Mouse (Mus musculus) embryonic facial prominence, embryonic 15.5 days (tissue): ENCODE measurements around the gene Gm14180. TPM values are rescaled to one million over a fixed set of nuclear protein-coding genes. Genes with fewer than 3 reads are reported as not detected.
"Not testable (repeated sequence)": the region's sequence is repeated elsewhere in the genome, so short reads cannot be mapped to it uniquely, and the experiment has no call there.

ENCODE experiments used
- ATAC-seq: fragments of 200-750 bp; cut with Nextera tagmentation; 2 replicates; pipeline ENCODE4 v1.8.0; 2017; ENCODE audit warnings: low read depth, moderate TSS enrichment; ENCODE audit not compliant: insufficient number of reproducible peaks, low FRiP score, low TSS enrichment
- H3K27ac ChIP-seq: fragments of 300-500 bp; sonication (generic); replicated peaks from 2 replicates; pipeline ENCODE4 v1.5.1; 2015; ENCODE audit warnings: mild to moderate bottlenecking, inconsistent platforms
- H3K27me3 ChIP-seq: fragments of 300-500 bp; sonication (generic); 2 replicates; pipeline ENCODE4 v1.6.1; 2015; ENCODE audit warnings: inconsistent platforms
- H3K36me3 ChIP-seq: fragments of 300-500 bp; sonication (generic); 2 replicates; pipeline ENCODE4 v1.6.1; 2015; ENCODE audit warnings: mild to moderate bottlenecking, inconsistent platforms
- H3K4me1 ChIP-seq: fragments of 300-500 bp; sonication (generic); 2 replicates; pipeline ENCODE4 v1.6.1; 2015; ENCODE audit warnings: inconsistent platforms
- H3K4me2 ChIP-seq: fragments of 300-500 bp; sonication (generic); replicated peaks from 2 replicates; pipeline ENCODE4 v1.6.1; 2015; ENCODE audit warnings: mild to moderate bottlenecking, inconsistent platforms
- H3K4me3 ChIP-seq: fragments of 300-500 bp; sonication (generic); replicated peaks from 2 replicates; pipeline ENCODE4 v1.5.1; 2015; ENCODE audit warnings: mild to moderate bottlenecking, inconsistent platforms
- H3K9ac ChIP-seq: fragments of 300-500 bp; sonication (generic); 2 replicates; pipeline ENCODE4 v1.6.1; 2015; ENCODE audit warnings: inconsistent platforms
- H3K9me3 ChIP-seq: fragments of 300-500 bp; sonication (generic); replicated peaks from 2 replicates; pipeline ENCODE4 v1.6.1; 2016; ENCODE audit warnings: inconsistent platforms
- WGBS: fragments of 180-500 bp; shearing (Covaris S2); methylation state at CpG from one replicate; pipeline ENCODE4 v1.1.7; 2015; 5-methylcytosine and 5-hydroxymethylcytosine counted together
- polyA plus RNA-seq: library from polyadenylated mRNA; unstranded; fragments of >200 nt; fragmentation: Nextera tagmentation; extraction: Ambion mirVana; gene quantifications from 2 replicates; pipeline ENCODE4 v1.2.1, GENCODE M21; 2015

Gm14180 gene
- polyA plus RNA-seq, result not detected in 2 replicates

DNA sequence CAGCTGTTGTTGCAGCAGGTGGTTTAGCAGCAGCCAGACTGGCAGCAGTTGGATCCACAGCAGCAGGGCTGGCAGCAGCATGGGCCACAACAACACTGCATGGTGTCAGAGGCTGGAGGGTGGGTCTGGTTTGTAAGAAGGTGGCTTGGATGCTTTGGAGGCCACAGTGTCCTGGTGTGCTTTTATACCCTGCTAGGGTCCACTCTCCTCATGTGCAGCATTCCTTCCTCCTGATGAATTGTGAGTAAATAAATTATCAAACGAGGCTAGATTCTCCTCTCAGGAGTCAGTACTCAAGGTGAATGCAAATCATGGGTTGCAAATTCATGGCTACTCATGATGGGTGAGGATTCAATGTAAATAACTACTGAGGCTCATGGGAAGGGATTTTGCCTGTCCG, at the start of gene Gm14180:
Gene Gm14180, minus strand, starts transcription at position 101 of the 400 bp plus-strand sequence.
- Histone ChIP-seq H3K27ac (no peak within 1 kb of the TSS), H3K4me3 (no peak within 1 kb of the TSS), H3K9ac (no peak within 1 kb of the TSS), H3K27me3 (no peaks in the 10 kb centered on the region), H3K9me3 (no peaks in the 10 kb centered on the region), H3K4me1 (no peaks in the 10 kb centered on the region), H3K36me3 (no peaks in the 10 kb centered on the region), H3K4me2 (no peak within 1 kb of the TSS)
- ATAC-seq, result no peak
- WGBS, result 56% methylated on average over 2 of the region's 2 CpGs

DNA sequence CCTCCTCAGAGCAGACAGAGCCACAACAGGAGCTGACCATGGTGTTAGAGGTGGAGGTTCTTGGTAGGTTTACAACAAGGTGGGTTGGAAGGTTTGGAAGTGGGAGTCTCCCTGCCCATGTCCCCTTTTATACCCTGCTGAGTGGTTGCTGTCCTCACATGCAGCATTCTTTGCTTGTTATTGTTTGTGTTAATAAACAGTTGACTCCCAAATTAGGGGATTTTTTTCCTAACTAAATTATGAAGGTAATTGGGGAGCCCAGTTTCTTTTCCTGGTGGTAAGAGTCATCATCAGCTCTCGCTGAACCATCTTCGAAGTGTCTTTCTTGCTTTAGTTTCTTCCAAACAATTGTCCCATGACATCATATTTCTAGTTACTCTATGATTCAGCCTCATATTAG, 46.5 kb upstream of the Gm14180 start, which contains the start of gene Krtap4-8:
Gene Krtap4-8, minus strand, starts transcription at position 101 of the 400 bp plus-strand sequence.
- no peaks in the 10 kb centered on the region for H3K27me3 ChIP-seq
- H3K4me3 ChIP-seq, result no peak within 1 kb of the TSS
- no peaks in the 10 kb centered on the region for H3K9me3 ChIP-seq
- no peak within 1 kb of the TSS for H3K4me2 ChIP-seq
- WGBS, result 95% methylated on average over 2 of the region's 2 CpGs
- H3K27ac ChIP-seq, result no peak within 1 kb of the TSS
- H3K36me3 ChIP-seq, result no peaks in the 10 kb centered on the region
- ATAC-seq, result no peak
- no peaks in the 10 kb centered on the region for H3K4me1 ChIP-seq
- no peak within 1 kb of the TSS for H3K9ac ChIP-seq

DNA sequence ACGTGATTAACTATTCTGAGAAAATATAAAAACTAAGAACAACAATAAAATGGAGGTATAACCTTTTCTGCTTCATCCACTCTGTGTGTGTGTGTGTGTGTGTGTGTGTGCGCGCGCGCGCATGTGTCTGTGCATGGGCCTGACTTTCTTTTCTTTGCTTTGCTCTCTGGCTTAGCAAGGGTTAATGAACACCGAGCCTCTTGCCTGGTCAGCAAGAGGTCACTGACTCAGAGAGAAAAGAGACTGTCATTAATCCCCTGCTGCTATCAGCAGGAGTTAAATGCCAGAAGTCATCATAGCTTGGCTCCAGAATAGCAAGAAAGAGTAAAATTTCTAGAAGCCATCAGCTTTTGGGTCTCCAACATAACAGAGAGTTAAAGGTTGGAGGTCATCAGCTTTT, 44.3 kb upstream of the Gm14180 start:
- Histone ChIP-seq H3K4me1 (no peaks in the 10 kb centered on the region), H3K27me3 (no peaks in the 10 kb centered on the region), H3K9me3 (no peaks in the 10 kb centered on the region), H3K9ac (no peak overlapping the region), H3K4me2 (no peak overlapping the region), H3K27ac (no peak overlapping the region), H3K4me3 (no peak overlapping the region), H3K36me3 (no peaks in the 10 kb centered on the region)
- 67% methylated on average over 7 of the region's 7 CpGs for whole genome bisulfite sequencing
- ATAC-seq, result no peak

DNA sequence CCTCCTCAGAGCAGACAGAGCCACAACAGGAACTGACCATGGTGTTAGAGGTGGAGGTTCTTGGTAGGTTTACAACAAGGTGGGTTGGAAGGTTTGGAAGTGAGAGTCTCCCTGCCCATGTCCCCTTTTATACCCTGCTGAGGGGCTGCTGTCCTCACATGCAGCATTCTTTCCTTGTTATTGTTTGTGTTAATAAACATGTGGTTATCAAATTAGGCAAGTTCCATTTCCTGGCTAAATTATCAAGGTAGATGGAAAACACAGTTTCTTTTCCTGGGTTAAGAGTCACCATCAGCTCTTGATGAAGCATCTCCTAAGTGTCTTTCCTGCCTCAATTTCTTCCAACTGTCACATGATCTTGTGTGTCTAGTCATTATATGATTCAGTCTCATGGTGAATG, 38.7 kb upstream of the Gm14180 start, which contains the start of gene Gm11595:
Gene Gm11595, minus strand, starts transcription at position 101 of the 400 bp plus-strand sequence.
- not testable (repeated sequence) for H3K4me2 ChIP-seq, H3K4me1 ChIP-seq, H3K36me3 ChIP-seq, ATAC-seq, H3K27ac ChIP-seq, H3K4me3 ChIP-seq, H3K9me3 ChIP-seq, H3K27me3 ChIP-seq, H3K9ac ChIP-seq

DNA sequence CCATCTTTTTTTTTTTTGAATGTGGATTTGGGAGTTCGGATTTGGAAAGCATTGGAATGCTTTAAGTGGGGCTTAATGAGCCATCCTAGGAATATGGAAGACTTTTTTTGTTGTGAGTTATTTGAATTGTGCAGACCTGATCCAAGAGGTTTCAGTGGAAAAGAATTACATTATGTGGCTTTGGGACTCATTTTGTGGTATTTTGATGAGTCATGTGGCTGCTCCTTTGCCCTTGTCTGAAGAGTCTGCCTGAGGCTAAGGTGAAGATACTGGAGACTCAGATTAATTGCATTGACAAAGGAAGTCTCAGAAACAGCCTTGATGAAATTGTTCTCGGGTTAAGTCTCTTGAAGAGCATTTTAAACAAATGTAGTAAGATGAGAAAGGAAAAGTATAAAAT, 34.3 kb upstream of the Gm14180 start:
- Histone ChIP-seq H3K4me1 (no peaks in the 10 kb centered on the region), H3K9ac (no peak overlapping the region), H3K4me2 (no peak overlapping the region), H3K36me3 (no peaks in the 10 kb centered on the region), H3K27ac (no peak overlapping the region), H3K4me3 (no peak overlapping the region), H3K27me3 (no peaks in the 10 kb centered on the region), H3K9me3 (no peaks in the 10 kb centered on the region)
- no peak for ATAC-seq
- 44% methylated on average over 2 of the region's 2 CpGs for WGBS

DNA sequence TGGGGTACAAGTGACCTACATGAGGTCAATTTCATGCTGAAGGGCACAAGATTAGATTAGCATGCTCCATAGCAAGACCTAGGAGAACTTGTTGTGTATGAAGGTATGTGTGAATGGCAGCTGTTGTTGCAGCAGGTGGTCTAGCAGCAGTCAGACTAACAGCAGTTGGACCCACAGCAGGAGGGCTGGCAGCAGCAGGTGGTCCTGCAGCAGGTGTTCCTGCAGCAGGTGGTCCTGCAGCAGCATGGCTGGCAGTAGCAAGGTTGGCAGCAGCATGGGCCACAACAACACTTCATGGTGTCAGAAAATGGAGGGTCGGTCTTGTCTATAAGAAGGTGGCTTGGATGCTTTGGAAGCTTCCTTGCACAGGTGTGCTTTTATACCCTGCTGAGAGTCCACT, 24.8 kb upstream of the Gm14180 start:
- Histone ChIP-seq H3K9ac (no peak overlapping the region), H3K4me2 (no peak overlapping the region), H3K27me3 (no peaks in the 10 kb centered on the region), H3K4me3 (no peak overlapping the region), H3K9me3 (no peaks in the 10 kb centered on the region), H3K36me3 (no peaks in the 10 kb centered on the region), H3K27ac (no peak overlapping the region), H3K4me1 (no peaks in the 10 kb centered on the region)
- no peak for ATAC-seq
- WGBS, result 89% methylated on average over 1 of the region's 1 CpGs

DNA sequence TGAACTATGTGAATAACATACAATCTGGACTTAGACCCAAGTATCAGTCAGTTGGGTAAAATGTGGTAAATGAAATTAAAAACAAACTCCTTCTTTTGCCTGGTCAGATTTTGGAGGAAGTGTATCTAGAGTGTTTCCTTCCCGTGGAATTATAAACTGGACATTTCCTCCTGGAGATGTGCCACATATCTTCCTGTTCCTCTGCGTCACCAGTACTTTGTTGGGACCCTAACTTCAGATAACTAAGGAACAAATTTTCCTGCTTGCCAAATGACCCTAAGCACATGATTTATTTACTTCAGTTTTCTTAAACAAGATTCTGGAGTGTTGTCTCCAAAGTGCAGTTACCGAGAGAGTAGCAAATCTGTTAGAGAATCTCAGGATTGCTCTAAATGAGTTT, 9.9 kb upstream of the Gm14180 start:
- Histone ChIP-seq H3K27me3 (no peaks in the 10 kb centered on the region), H3K4me2 (no peak overlapping the region)

DNA sequence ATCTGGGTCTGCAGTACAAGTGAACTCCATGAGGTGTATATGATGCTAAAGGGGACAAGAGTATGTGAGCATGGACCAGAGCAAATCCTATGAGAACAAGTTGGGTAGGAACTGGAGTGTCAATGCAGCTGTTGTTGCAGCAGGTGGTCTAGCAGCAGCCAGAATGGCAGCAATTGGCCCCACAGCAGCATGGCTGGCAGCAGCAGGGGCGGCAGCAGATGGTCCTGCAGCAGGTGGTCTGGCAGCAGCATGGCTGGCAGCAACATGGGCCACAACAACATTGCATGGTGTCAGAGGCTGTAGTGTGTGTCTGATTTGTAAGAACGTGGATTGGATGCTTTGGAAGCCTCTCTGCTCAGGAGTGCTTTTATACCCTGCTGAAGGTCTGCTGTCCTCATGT, 10.0 kb downstream of the Gm14180 start:
- Histone ChIP-seq H3K36me3 (no peaks in the 10 kb centered on the region), H3K4me3 (no peak overlapping the region), H3K9me3 (no peaks in the 10 kb centered on the region), H3K9ac (no peak overlapping the region), H3K4me1 (no peaks in the 10 kb centered on the region), H3K4me2 (no peak overlapping the region), H3K27ac (no peak overlapping the region), H3K27me3 (no peaks in the 10 kb centered on the region)
- no peak for ATAC-seq
- 67% methylated on average over 2 of the region's 2 CpGs for WGBS

More for the DNA sequence above, 9.9 kb upstream of the Gm14180 start:
- Histone ChIP-seq H3K36me3 (no peaks in the 10 kb centered on the region), H3K9me3 (no peaks in the 10 kb centered on the region), H3K27ac (no peak overlapping the region), H3K4me1 (no peaks in the 10 kb centered on the region), H3K9ac (no peak overlapping the region), H3K4me3 (no peak overlapping the region)
- WGBS, result 78% methylated on average over 3 of the region's 3 CpGs
- no peak for ATAC-seq

DNA sequence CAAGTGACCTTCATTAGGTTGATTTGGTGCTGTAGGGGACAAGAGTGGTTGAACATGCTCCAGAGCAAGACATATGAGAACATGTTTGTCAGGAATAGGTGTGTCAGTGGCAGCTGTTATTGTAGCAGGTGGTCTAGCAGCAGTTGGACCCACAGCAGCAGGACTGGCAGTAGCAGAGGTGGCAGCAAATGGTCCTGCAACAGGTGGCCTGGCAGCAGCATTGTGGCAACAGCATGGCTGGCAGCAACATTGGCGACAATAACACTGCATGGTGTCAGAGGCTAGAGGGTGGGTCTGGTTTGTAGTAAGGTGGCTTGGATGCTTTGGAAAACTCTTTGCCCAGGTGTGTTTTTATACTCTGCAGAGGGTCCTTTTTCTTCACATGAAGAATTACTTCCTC, 15.3 kb downstream of the Gm14180 start:
- Histone ChIP-seq H3K27ac (no peak overlapping the region), H3K4me1 (no peaks in the 10 kb centered on the region), H3K9ac (no peak overlapping the region), H3K4me2 (no peak overlapping the region), H3K27me3 (no peaks in the 10 kb centered on the region), H3K36me3 (no peaks in the 10 kb centered on the region), H3K9me3 (no peaks in the 10 kb centered on the region), H3K4me3 (no peak overlapping the region)
- 86% methylated on average over 1 of the region's 1 CpGs for WGBS
- ATAC-seq, result no peak

DNA sequence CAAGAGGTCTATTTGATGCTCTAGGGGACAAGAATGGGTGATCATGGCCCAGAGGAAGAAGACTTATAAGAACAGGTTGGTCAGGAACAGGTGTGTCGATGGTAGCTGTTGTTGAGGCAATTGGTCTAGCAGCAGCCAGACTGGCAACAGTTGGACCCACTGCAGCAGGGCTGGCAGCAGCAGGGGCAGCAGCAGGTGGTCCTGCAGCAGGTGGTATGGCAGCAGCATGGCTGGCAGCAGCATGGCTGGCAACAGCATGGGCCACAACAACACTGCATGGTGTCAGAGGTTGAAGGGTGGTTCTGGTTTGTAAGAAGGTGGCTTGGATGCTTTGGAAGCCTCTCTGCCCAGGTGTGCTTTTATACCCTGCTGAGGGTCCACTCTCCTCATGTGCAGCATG, 43.6 kb downstream of the Gm14180 start, which contains the start of gene Gm14190:
Gene Gm14190, minus strand, starts transcription at position 278 of the 400 bp plus-strand sequence.
- Histone ChIP-seq H3K9ac (no peak within 1 kb of the TSS), H3K4me1 (no peaks in the 10 kb centered on the region), H3K4me3 (no peak within 1 kb of the TSS), H3K9me3 (no peaks in the 10 kb centered on the region), H3K27me3 (no peaks in the 10 kb centered on the region), H3K4me2 (no peak within 1 kb of the TSS), H3K36me3 (no peaks in the 10 kb centered on the region), H3K27ac (no peak within 1 kb of the TSS)
- 86% methylated on average over 1 of the region's 1 CpGs for WGBS
- ATAC-seq, result no peak

DNA sequence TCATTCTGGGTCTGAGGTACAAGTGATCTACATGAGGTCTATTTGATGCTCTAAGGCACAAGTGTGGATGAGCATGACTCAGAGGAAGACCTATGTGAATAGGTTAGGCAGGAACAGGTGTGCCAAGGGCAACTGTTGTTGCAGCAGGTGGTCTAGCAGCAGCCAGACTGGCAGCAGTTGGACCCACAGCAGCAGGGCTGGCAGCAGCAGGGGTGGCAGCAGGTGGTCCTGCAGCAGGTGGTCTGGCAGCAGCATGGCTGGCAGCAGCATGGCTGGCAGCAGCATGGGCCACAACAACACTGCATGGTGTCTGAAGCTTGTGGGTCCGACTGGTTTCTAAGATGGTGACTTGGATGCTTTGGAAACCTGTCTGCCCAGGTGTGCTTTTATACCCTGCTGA, 48.9 kb downstream of the Gm14180 start:
- H3K27me3 ChIP-seq, H3K27ac ChIP-seq, ATAC-seq, H3K4me3 ChIP-seq, H3K9ac ChIP-seq, H3K36me3 ChIP-seq, H3K4me2 ChIP-seq, H3K9me3 ChIP-seq, H3K4me1 ChIP-seq: not testable (repeated sequence)
- 75% methylated on average over 1 of the region's 1 CpGs for WGBS
